Mouse (Mus musculus): ENCODE measurements at regions not wholly inside any gene's neighbourhood (a gene's known extent, or its start where the extent isn't known, plus 50 kb on each side); places are given as distances from the start of the nearest gene placed in this dataset.

- Histone ChIP-seq H3K4me3 (ENCODE audit: insufficient read depth in 1 of 2, low read depth in 2 of 2, low read length in 2 of 2) (no peak overlapping the region), H3K27me3 (ENCODE audit: control insufficient read depth, insufficient read depth, low read length) (no peaks in the 10 kb centered on the region), H3K36me3 (replicated peaks; ENCODE audit: control insufficient read depth, insufficient read depth, low read depth) (no peaks in the 10 kb centered on the region), H3K4me1 (replicated peaks; ENCODE audit: control insufficient read depth in 2 of 2, insufficient read depth in 2 of 2, low read length in 1 of 2) (no peaks in the 10 kb centered on the region), H3K9me3 (ENCODE audit: control insufficient read depth, low read length) (no peaks in the 10 kb centered on the region), H3K27ac (no peak overlapping the region), H3K9ac (replicated peaks) (no peak overlapping the region), H3K4me2 (ENCODE audit: low read depth) (no peak overlapping the region)
- ATAC-seq (ENCODE audit: insufficient read depth), result no peak
- WGBS (ENCODE audit: insufficient replicate concordance), result 47% methylated on average over 1 of the region's 1 CpGs
- TF ChIP-seq CTCF (IDR thresholded peaks at IDR 0.05; ENCODE audit: low read depth) (no peak), EP300 (IDR thresholded peaks at IDR 0.05; ENCODE audit: low read depth) (no peak)
- no peak for DNase-seq (ENCODE audit: low read depth in 3 of 3, low spot score in 3 of 3)
Measured at GRCm38 (mm10) chr13:97560789-97561188, 199.6 kb downstream of the Gm10260 start.

- WGBS (ENCODE audit: insufficient replicate concordance), result 46% methylated on average over 15 of the region's 15 CpGs
Measured at GRCm38 (mm10) chr13:97559611-97560385, 200.6 kb downstream of the Gm10260 start.

GRCm38 (mm10) chr13:97558884-97559283 is 201.5 kb downstream of the Gm10260 start:
- no peak overlapping the region for H3K4me2 ChIP-seq (ENCODE audit: low read depth)
- no peak for TF ChIP-seq CTCF (IDR thresholded peaks at IDR 0.05; ENCODE audit: low read depth)
- TF ChIP-seq EP300 (IDR thresholded peaks at IDR 0.05; ENCODE audit: low read depth), result no peak
- no peaks in the 10 kb centered on the region for H3K9me3 ChIP-seq (ENCODE audit: control insufficient read depth, low read length)
- DNase-seq (ENCODE audit: low read depth in 3 of 3, low spot score in 3 of 3) (no peak), ATAC-seq (ENCODE audit: insufficient read depth) (no peak)
- H3K36me3 ChIP-seq (replicated peaks; ENCODE audit: control insufficient read depth, insufficient read depth, low read depth), result no peaks in the 10 kb centered on the region
- WGBS (ENCODE audit: insufficient replicate concordance), result 51% methylated on average over 3 of the region's 3 CpGs
- no peak overlapping the region for H3K27ac ChIP-seq
- H3K4me3 ChIP-seq (ENCODE audit: insufficient read depth in 1 of 2, low read depth in 2 of 2, low read length in 2 of 2), result no peak overlapping the region
- H3K9ac ChIP-seq (replicated peaks), result no peak overlapping the region
- no peaks in the 10 kb centered on the region for H3K27me3 ChIP-seq (ENCODE audit: control insufficient read depth, insufficient read depth, low read length)
- H3K4me1 ChIP-seq (replicated peaks; ENCODE audit: control insufficient read depth in 2 of 2, insufficient read depth in 2 of 2, low read length in 1 of 2), result no peaks in the 10 kb centered on the region

More at GRCm38 (mm10) chr13:97559611-97560385, 200.6 kb downstream of the Gm10260 start:
- Histone ChIP-seq H3K9ac (replicated peaks) (no peak overlapping the region), H3K36me3 (replicated peaks; ENCODE audit: control insufficient read depth, insufficient read depth, low read depth) (no peaks in the 10 kb centered on the region), H3K4me1 (replicated peaks; ENCODE audit: control insufficient read depth in 2 of 2, insufficient read depth in 2 of 2, low read length in 1 of 2) (no peaks in the 10 kb centered on the region), H3K27ac (no peak overlapping the region), H3K4me2 (ENCODE audit: low read depth) (no peak overlapping the region), H3K9me3 (ENCODE audit: control insufficient read depth, low read length) (no peaks in the 10 kb centered on the region), H3K27me3 (ENCODE audit: control insufficient read depth, insufficient read depth, low read length) (no peaks in the 10 kb centered on the region), H3K4me3 (ENCODE audit: insufficient read depth in 1 of 2, low read depth in 2 of 2, low read length in 2 of 2) (no peak overlapping the region)
- DNase-seq (ENCODE audit: low read depth in 3 of 3, low spot score in 3 of 3) (no peak), ATAC-seq (ENCODE audit: insufficient read depth) (no peak)
- TF ChIP-seq CTCF (IDR thresholded peaks at IDR 0.05; ENCODE audit: low read depth), result no peak
- TF ChIP-seq EP300 (IDR thresholded peaks at IDR 0.05; ENCODE audit: low read depth), result no peak

GRCm38 (mm10) chr13:97555312-97555711 is 205.1 kb downstream of the Gm10260 start:
- Histone ChIP-seq H3K4me1 (replicated peaks; ENCODE audit: control insufficient read depth in 2 of 2, insufficient read depth in 2 of 2, low read length in 1 of 2) (no peaks in the 10 kb centered on the region), H3K27ac (no peak overlapping the region), H3K4me3 (ENCODE audit: insufficient read depth in 1 of 2, low read depth in 2 of 2, low read length in 2 of 2) (no peak overlapping the region), H3K4me2 (ENCODE audit: low read depth) (no peak overlapping the region), H3K9me3 (ENCODE audit: control insufficient read depth, low read length) (no peaks in the 10 kb centered on the region), H3K9ac (replicated peaks) (no peak overlapping the region), H3K36me3 (replicated peaks; ENCODE audit: control insufficient read depth, insufficient read depth, low read depth) (no peaks in the 10 kb centered on the region), H3K27me3 (ENCODE audit: control insufficient read depth, insufficient read depth, low read length) (no peaks in the 10 kb centered on the region)
- 67% methylated on average over 3 of the region's 3 CpGs for WGBS (ENCODE audit: insufficient replicate concordance)
- no peak for ATAC-seq (ENCODE audit: insufficient read depth)
- no peak for DNase-seq (ENCODE audit: low read depth in 3 of 3, low spot score in 3 of 3)
- TF ChIP-seq CTCF (IDR thresholded peaks at IDR 0.05; ENCODE audit: low read depth), result no peak
- TF ChIP-seq EP300 (IDR thresholded peaks at IDR 0.05; ENCODE audit: low read depth), result no peak

- H3K27ac ChIP-seq, result no peak overlapping the region
- TF ChIP-seq EP300 (IDR thresholded peaks at IDR 0.05; ENCODE audit: low read depth) (no peak), CTCF (IDR thresholded peaks at IDR 0.05; ENCODE audit: low read depth) (no peak)
- no peak overlapping the region for H3K9ac ChIP-seq (replicated peaks)
- H3K4me3 ChIP-seq (ENCODE audit: insufficient read depth in 1 of 2, low read depth in 2 of 2, low read length in 2 of 2), result no peak overlapping the region
- H3K36me3 ChIP-seq (replicated peaks; ENCODE audit: control insufficient read depth, insufficient read depth, low read depth), result no peaks in the 10 kb centered on the region
- 47% methylated on average over 5 of the region's 5 CpGs for WGBS (ENCODE audit: insufficient replicate concordance)
- H3K4me1 ChIP-seq (replicated peaks; ENCODE audit: control insufficient read depth in 2 of 2, insufficient read depth in 2 of 2, low read length in 1 of 2), result no peaks in the 10 kb centered on the region
- no peak overlapping the region for H3K4me2 ChIP-seq (ENCODE audit: low read depth)
- no peaks in the 10 kb centered on the region for H3K27me3 ChIP-seq (ENCODE audit: control insufficient read depth, insufficient read depth, low read length)
- ATAC-seq (ENCODE audit: insufficient read depth) (no peak), DNase-seq (ENCODE audit: low read depth in 3 of 3, low spot score in 3 of 3) (no peak)
- H3K9me3 ChIP-seq (ENCODE audit: control insufficient read depth, low read length), result no peaks in the 10 kb centered on the region
Measured at GRCm38 (mm10) chr13:97554601-97555000, 205.8 kb downstream of the Gm10260 start.

Data from liver, embryonic 14.5 days (tissue).